Mouse (Mus musculus) activated CD4-positive, CD25-positive, alpha-beta regulatory T cell, adult 9 weeks (primary cell): Measurements from ENCODE around the gene 2510039O18Rik. TPM values are rescaled to one million over a fixed set of nuclear protein-coding genes. Genes with fewer than 3 reads are reported as not detected.

Experiments
- polyA plus RNA-seq: library from polyadenylated mRNA; unstranded; fragments of 100-300 nt; shearing (Covaris generic); gene quantifications from one replicate; pipeline ENCODE4 v1.2.1, GENCODE M21; 2017

Gene 2510039O18Rik
- 2.8 TPM for polyA plus RNA-seq

DNA sequence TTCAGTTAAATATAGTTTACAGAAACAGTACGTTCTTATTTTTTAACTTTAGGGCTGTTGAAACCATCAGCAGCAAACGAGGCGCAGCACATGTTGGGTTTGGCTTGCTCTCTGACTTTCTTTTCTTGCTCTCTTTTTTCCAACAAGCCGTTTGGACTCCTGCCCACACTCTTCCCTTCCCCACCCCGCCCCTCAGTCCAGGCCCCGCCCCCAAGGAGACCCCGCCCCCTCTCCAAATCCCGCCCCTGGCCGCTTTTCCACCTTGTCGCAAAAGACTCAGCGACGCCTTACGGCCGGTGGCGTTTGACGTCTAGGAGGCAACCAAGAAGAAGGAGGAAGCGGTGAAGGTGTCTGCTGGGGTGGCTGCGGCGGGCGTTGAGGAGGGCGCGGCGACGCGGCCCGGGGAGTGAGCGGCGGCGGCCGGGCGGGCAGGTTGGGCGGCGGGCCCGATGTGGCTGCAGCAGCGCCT is at the start of gene 2510039O18Rik:
Gene 2510039O18Rik (plus strand): TSS at position 320 of the 469 bp plus-strand sequence.

DNA sequence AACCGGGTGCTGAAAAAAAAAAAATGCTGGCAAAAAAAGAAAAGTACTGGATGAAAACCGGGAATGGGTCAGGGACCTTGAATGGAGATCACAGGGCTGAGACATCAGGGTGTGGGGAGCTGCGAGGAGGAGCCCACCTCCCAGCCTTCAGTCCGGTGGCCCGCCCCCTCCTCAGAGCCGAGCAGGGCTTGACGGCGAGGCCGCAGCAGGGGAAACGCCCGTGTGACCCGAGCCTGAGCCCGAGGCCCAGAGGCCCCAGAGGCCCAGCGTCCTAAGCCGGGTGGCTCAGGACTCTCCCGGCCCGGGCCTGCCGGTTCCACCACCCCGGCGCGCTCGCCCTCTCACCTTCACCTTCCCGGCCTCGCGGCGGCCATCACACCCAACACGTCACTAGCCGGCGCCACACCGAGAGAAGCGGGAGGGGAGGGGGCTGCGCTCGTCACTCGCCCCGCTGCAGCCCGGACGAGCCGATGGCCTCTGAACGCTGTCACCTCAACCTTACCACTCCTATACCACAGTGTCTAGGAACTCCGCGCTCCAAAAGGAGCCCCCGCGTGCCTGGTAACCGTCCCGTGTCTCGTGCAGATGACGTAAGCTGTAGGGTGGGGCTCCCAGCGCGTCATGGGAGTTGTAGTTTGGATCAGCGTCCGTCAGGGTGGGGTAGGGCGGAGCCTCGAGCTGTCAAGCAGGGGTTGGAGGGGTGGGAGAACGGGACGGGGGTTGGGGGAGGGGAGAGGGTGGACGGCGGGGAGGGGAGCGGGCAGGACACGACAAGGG is 36.2 kb upstream of the 2510039O18Rik start, which contains the start of gene Mfn2:
Gene Mfn2 (minus strand): TSS at position 392 of the 777 bp plus-strand sequence.

DNA sequence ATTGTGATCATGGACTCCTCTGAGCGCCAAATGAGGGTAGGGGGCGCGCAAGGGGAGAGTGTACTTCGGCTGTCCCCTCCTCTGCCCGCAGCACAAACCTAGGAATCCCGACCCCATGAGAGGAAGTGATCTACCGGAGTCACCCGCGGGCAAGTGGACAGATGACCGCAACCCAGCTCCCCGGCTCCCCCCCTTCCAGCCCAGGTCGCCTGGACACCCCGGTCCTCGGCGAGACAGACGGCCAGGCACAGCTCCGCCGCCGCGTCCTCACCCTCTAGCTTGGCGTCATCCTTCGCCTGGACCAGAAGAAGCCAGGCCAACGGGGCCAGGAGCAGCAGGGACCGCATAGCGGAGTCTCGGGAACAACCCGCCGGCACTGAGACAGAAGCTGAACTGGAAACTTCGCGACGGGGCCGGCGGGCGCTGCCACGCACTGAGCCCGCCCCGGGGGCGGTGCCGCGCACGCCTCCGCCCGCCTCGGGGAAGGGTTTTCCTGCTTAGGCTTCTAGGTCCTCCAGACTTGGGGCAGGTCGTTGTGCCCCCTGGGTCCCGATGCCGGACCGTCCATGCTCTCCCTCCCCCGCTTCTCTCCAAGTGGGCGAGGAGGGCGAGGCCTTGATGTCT is 4.3 kb upstream of the 2510039O18Rik start, which contains the start of gene Plod1:
Gene Plod1 (minus strand): TSS at position 437 of the 624 bp plus-strand sequence.

GRCm38 (mm10) chr4:147985205-147986132 is 44.8 kb downstream of the 2510039O18Rik start, which contains the start of gene Nppb:
TSS of gene Nppb (plus strand) at chr4:147985788.

Other genes starting within 250 kb of the 2510039O18Rik start
- gene Zfp534, start 238.3 kb upstream of the 2510039O18Rik start, polyA plus RNA-seq = not detected
- gene Zfp984, start 131.1 kb upstream of the 2510039O18Rik start, polyA plus RNA-seq = 32.1 TPM
- gene Zfp933, start 92.5 kb upstream of the 2510039O18Rik start, polyA plus RNA-seq = 6.2 TPM
- 115 TPM for gene Miip, start 72.1 kb upstream of the 2510039O18Rik start, polyA plus RNA-seq
- 4.8 TPM for gene Fv1, start 71.9 kb upstream of the 2510039O18Rik start, polyA plus RNA-seq
- 51.4 TPM for gene Mfn2, start 36.2 kb upstream of the 2510039O18Rik start, polyA plus RNA-seq
- 10.1 TPM for gene Plod1, start 4.1 kb upstream of the 2510039O18Rik start, polyA plus RNA-seq
- not detected for gene Nppb, start 44.9 kb downstream of the 2510039O18Rik start, polyA plus RNA-seq
- not detected for gene Nppa, start 59.8 kb downstream of the 2510039O18Rik start, polyA plus RNA-seq
- gene Clcn6, start 97.9 kb downstream of the 2510039O18Rik start, polyA plus RNA-seq = 7.8 TPM
- gene Mthfr, start 98.2 kb downstream of the 2510039O18Rik start, polyA plus RNA-seq = 23.0 TPM
- gene Agtrap, start 147.1 kb downstream of the 2510039O18Rik start, polyA plus RNA-seq = 26.2 TPM
- gene Mad2l2, start 189.5 kb downstream of the 2510039O18Rik start, polyA plus RNA-seq = 44.0 TPM
- gene Draxin, start 189.8 kb downstream of the 2510039O18Rik start, polyA plus RNA-seq = not detected
- 45.7 TPM for gene Fbxo6, start 211.2 kb downstream of the 2510039O18Rik start, polyA plus RNA-seq
- gene Fbxo44, start 219.6 kb downstream of the 2510039O18Rik start, polyA plus RNA-seq = 3.1 TPM
- not detected for gene Fbxo2, start 219.7 kb downstream of the 2510039O18Rik start, polyA plus RNA-seq